Mouse (Mus musculus) lung, adult 18-20 months (tissue): ENCODE results near the gene Crebl2.

Source experiments
- DNase-seq, 2 experiments: peaks; one replicate each; pipeline ENCODE4 v3.0.0; 2022; ENCODE audit warnings: mixed read lengths in 2 of 2

The Crebl2 gene

GRCm38 (mm10) chr6:134829786-134830700 lies at the start of gene Crebl2:
Gene Crebl2, plus strand, starts transcription at chr6:134830154.
- peak; percentile 99 to 100 for DNase-seq

GRCm38 (mm10) chr6:134781494-134781913 lies 48.5 kb upstream of the Crebl2 start:
- DNase-seq, result no peak

DNA sequence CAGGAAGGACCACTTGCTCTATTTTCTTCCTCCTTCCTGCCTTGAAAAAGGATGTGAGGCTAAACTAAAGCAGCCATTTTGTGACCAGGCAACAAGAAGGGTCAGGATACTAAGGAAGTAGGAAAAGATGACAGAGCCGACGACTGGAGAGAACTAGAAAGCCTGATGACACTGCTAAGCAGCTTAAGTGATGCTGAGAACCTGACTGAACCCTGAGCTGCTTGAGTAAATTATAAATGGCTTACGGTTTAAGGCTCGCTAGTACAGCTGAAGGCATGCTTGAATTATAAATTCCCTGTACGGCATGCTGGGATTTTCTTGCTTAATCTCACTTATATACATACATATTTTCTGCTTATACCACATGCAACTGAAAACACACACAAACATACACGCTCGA lies 47.1 kb upstream of the Crebl2 start:
- DNase-seq, result no peak

DNA sequence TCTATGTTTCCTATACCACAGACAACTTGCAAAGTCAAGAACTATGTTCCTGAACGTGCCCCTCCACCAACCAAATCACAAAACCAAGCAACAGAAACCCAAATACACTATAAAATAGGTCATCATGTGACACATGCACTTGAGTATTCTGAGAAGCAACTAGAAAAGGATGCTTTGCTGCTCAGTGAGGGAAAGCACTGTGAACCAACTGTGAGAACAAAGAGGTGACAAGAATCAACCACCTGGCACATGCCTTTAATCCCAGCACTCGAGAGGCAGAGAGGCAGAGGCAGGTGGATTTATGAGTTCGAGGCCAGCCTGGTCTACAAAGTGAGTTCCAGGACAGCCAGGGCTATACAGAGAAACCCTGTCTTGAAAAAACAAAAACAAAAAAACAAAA lies 43.5 kb upstream of the Crebl2 start:
- no peak for DNase-seq

GRCm38 (mm10) chr6:134789100-134789499 lies 40.9 kb upstream of the Crebl2 start:
- DNase-seq, result no peak

DNA sequence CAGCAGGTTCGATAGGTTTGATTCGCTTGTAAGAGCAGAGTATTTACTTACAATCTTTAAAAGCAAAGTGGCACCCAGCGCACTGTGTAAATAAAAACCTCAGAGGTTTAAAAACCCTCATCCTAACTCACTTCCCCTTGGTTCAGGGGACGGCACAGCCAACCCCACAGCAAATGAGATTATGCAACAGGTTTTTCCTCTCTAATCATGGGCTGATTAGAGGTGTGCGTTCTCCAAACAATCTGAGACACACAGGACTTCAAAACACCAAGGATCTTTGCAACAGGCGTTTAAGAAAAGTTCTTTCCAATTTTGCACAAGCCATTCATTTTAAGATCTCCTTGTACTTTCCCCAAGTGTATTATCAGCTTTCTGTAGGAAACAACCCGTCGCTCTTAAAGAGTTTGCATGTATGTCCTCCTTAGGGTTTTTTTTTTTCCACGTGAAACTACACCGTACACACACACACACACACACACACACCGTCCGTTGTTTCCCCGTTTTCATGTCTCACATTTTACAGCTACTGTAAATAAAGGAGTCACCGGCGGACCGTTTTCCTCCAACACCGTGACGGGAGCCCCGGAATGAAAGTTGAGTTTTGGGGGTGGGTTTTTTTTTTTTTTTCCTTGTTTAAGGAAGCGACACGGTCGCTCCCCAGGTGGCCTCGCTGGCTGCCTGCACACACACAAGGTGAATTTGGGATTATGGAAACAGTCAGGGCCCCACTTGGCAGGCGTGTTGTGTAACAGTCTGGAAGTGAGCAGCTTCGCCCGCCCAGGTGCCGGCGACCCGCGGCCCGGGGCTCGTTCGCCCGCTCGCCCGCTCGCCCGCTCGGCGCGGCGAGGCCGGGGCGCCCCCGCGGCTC lies 38.5 kb upstream of the Crebl2 start:
- peak; percentile 73 to 83 for DNase-seq

DNA sequence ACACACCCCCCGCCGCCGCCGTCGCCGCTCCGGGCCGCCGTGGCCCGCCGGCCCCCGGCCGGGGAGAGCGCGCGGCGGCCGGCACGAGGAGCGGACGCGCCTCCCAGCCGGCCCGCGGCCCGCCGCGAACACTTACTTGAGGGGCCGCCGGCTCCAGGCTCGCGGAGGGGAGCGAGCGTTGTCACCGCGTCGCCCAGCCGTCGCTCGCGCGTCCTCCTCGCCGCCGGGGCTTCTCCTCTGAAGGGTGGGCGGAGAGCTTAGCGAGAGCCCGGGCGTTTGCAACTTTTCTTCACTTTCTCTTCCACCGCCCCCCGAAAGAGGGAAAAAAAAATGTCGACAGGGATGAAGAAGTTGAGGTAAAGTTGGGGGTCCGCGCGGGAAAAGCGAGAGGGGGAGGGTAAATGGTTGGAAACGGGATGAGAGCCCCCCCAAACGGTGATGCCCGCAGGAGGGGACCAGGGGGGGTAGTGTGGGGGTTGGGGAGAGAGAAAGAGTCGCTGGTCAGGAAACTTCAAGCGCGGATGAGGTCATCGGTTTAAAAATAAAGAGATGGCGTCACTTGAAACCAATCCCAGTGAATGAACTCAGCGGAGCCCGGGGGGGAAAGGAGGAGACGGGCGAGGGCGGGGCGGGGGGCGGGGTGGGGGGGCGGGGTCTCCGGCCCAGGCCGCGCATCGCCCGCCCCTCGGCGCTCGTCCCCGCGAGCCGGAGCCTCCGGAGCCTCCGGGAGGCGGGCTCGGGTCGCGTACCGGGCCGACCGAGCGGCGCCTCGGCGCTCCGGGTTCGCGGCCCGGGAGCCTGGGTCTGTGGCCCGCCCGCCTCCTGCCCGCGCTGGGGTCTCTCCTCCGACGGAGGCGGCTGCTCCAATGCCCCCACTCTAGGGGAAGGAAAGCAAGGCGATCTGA lies 37.6 kb upstream of the Crebl2 start, which contains the start of gene Dusp16:
Dusp16 (minus strand) TSS at position 485 of the 905 bp plus-strand sequence.
- peak; percentile 93 to 97 for DNase-seq

- no peak for DNase-seq
Observed at GRCm38 (mm10) chr6:134793046-134793806, 36.7 kb upstream of the Crebl2 start.

- peak; percentile 86 to 87 for DNase-seq
Observed at GRCm38 (mm10) chr6:134793911-134794520, 35.9 kb upstream of the Crebl2 start.

DNA sequence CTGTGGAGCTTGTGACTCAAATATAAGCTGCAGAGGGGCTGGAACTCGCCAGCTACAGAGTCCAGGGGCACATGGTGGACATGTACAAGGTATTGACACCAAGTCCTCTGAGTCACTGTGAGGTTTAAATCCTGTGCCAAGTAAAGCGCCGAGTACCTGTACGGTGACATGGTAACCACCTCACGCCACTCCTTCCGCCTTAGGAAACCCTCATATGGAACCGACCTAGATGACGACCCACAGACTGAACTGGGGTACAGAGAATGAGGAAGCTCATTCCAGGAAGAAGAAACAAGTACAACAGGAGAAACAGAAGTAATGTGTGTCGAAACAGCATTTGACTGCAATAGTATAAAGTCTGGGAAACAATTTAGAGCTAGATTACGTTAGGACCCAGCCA lies 33.7 kb upstream of the Crebl2 start:
- DNase-seq, result peak; percentile 52 to 75

DNA sequence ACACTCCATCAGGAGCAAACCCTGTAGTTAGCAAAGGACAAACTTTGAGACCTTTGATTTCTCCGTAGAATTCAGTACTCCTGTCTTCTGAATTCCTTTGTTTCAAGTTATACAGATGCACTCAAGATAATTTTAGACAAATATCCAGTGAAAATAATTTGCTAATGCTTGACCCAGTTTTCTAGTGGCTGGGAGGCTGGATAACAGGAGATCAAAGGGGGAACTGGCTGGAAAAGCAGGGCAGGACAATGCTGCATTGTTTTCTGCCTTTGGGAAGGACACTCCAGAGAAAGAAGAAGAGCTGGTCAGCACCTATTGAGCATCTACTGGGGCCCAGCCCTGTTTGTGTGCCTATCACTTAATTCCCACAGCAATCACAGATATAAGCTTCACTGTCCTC lies 28.5 kb upstream of the Crebl2 start:
- DNase-seq, result peak; percentile 11 to 27

- DNase-seq, result peak; percentile 86 to 92
Observed at GRCm38 (mm10) chr6:134802641-134803043, 27.3 kb upstream of the Crebl2 start.

GRCm38 (mm10) chr6:134804736-134805277 lies 25.1 kb upstream of the Crebl2 start:
- no peak for DNase-seq

GRCm38 (mm10) chr6:134806130-134806529 lies 23.8 kb upstream of the Crebl2 start:
- DNase-seq, result no peak

- peak; percentile 7 to 49 for DNase-seq
Observed at GRCm38 (mm10) chr6:134807091-134807490, 22.9 kb upstream of the Crebl2 start.

DNA sequence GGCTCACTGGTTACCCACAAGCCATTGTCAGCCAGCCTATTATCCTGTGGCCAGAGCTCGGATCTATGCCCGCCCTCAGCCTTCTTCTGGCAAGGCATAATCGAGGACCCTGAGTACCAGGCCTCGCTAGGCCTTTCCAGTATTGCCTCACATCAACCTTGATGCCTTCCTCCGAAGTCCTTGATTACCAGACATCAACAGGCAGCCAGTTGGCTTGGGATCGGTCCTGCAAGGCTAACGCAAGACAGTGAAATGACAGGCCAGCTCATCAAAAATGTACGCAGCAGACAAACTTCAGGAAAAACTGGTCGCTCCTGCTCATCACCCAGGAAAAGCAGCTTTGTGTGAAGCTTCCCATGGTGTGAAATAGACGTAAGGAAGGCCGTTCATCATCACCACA lies 22.2 kb upstream of the Crebl2 start:
- DNase-seq, result no peak

GRCm38 (mm10) chr6:134813066-134813465 lies 16.9 kb upstream of the Crebl2 start:
- no peak for DNase-seq

GRCm38 (mm10) chr6:134817051-134817928 lies 12.7 kb upstream of the Crebl2 start:
- no peak for DNase-seq

DNA sequence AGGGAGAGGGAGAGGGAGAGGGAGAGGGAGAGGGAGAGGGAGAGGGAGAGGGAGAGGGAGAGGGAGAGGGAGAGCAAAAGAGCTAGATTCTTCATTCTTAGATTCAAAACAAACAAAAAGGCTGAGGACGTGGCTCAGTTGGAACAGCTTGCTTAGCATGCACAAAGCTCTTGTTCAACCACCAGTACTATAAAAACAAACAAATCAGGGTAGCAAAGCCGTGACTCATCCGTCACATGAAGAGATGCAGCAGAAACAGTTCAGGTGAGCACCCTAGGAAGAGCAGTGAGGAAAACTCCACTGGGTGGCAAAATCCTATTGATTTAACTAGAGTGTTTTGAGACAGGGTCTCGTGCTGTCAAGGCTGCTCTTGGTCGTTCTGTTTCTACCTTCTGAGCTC lies 10.2 kb upstream of the Crebl2 start:
- DNase-seq, result peak in 1 of 2 experiments; percentile 66

- DNase-seq, result peak; percentile 51 to 70
Observed at GRCm38 (mm10) chr6:134820411-134820810, 9.5 kb upstream of the Crebl2 start.
